Mouse (Mus musculus) embryonic facial prominence, embryonic 11.5 days (tissue): ENCODE measurements around the gene Utp6. TPM values are rescaled to one million over a fixed set of nuclear protein-coding genes. Genes with fewer than 3 reads are reported as not detected.

Experiments
- ATAC-seq: fragments of 200-750 bp; cut with Nextera tagmentation; replicated peaks from 2 replicates; pipeline ENCODE4 v1.8.0; 2017; ENCODE audit warnings: low read depth; ENCODE audit not compliant: insufficient number of reproducible peaks, low FRiP score, low TSS enrichment
- DNase-seq: peaks from one replicate; pipeline ENCODE4 v3.0.0-alpha.2; 2015; ENCODE audit warnings: low spot score
- H3K27ac ChIP-seq: fragments of 300-500 bp; sonication (generic); replicated peaks from 2 replicates; pipeline ENCODE4 v1.5.1; 2014; ENCODE audit warnings: mild to moderate bottlenecking, low read depth, low read length, control low read depth
- H3K27me3 ChIP-seq: fragments of 300-500 bp; sonication (generic); 2 replicates; pipeline ENCODE4 v1.6.1; 2014; ENCODE audit warnings: mild to moderate bottlenecking, low read length, moderate library complexity, mixed read lengths; ENCODE audit not compliant: control insufficient read depth, insufficient read depth
- H3K36me3 ChIP-seq: fragments of 300-500 bp; sonication (generic); replicated peaks from 2 replicates; pipeline ENCODE4 v1.6.1; 2014; ENCODE audit warnings: low read depth, mild to moderate bottlenecking, low read length, moderate library complexity, mixed read lengths; ENCODE audit not compliant: control insufficient read depth, insufficient read depth
- H3K4me1 ChIP-seq: fragments of 300-500 bp; sonication (generic); 2 replicates; pipeline ENCODE4 v1.6.1; 2014; ENCODE audit warnings: low read length, mixed read lengths; ENCODE audit not compliant: control insufficient read depth, insufficient read depth
- H3K4me2 ChIP-seq: fragments of 300-500 bp; sonication (generic); 2 replicates; pipeline ENCODE4 v1.6.1; 2014; ENCODE audit warnings: low read depth, mild to moderate bottlenecking, control low read depth, low read length, moderate library complexity
- H3K4me3 ChIP-seq: fragments of 300-500 bp; sonication (generic); 2 replicates; pipeline ENCODE4 v1.5.1; 2014; ENCODE audit warnings: low read depth, low read length, control low read depth
- H3K9ac ChIP-seq: fragments of 300-500 bp; sonication (generic); replicated peaks from 2 replicates; pipeline ENCODE4 v1.6.1; 2014; ENCODE audit warnings: mild to moderate bottlenecking, control low read depth, low read length
- H3K9me3 ChIP-seq: fragments of 300-500 bp; sonication (generic); replicated peaks from 2 replicates; pipeline ENCODE4 v1.6.1; 2016; ENCODE audit warnings: mild to moderate bottlenecking, low read length, inconsistent platforms, mixed read lengths; ENCODE audit not compliant: control insufficient read depth
- WGBS: fragments of 180-500 bp; shearing (Covaris S2); extraction: QIAGEN DNeasy Blood & Tissue Kit; methylation state at CpG from one replicate; pipeline ENCODE4 v1.1.7; 2014; 5-methylcytosine and 5-hydroxymethylcytosine counted together
- polyA plus RNA-seq: library from polyadenylated mRNA; unstranded; fragments of >200 nt; fragmentation: Nextera tagmentation; extraction: Ambion mirVana; gene quantifications from 2 replicates; pipeline ENCODE4 v1.2.1, GENCODE M21; 2014

The Utp6 gene
- polyA plus RNA-seq, 1 experiment from 2014 or later = 108 TPM

DNA sequence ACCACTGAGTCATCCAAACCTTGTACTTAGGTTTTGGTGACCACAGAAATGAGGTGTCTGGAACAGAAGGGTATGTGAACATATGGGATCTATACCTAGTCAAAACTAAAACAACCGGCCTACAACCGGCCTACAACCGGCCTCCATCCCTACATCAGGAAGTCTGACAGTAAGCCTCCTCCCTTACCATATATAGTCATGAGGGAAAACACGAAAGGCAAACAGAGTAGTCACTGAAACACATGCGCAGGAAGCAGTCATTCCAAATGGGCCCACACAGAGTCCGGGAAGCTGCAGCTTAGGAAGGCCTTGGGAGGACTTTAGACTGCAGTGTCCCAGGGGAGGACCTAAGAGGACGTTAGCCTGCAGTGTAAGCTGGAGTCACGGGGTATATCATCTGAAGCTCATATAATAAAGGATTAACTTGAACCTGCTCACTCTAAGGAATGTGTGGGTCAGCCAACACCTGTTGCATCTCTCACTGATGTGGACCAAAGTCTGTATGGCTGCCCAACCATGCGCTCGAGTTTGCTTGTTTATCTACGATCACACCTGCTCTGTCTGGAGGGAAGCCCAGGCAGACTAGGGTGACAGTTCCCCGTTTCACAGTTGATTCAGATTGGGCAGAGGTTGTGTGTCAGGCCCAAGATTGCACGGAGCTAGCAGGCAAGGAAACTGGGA is 76.3 kb downstream of the Utp6 start:
- H3K4me1 ChIP-seq = no peaks in the 10 kb centered on the region
- ATAC-seq = no peak
- no peaks in the 10 kb centered on the region for H3K27me3 ChIP-seq

DNA sequence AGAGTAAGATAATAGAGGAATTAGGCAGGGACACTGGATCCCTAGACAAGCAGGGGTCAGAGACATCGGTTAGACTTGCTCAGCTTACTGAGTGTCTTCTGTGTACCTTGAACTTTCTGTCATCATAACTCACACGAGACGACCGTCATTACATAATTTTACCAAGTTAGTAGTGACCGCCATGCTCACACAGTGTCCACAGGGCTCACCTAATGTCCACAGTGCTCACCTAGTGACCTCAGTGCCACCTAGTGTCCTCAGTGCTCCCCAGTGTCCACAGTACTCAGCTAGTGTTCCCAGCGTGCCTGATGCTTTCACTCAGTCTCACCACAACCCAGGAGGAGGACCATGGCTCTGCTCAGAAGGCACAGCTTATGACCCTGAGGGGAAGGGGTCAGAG is 77.4 kb downstream of the Utp6 start:
- ATAC-seq = no peak
- H3K4me3 ChIP-seq = no peak overlapping the region
- H3K27ac ChIP-seq = no peak overlapping the region
- H3K9ac ChIP-seq = no peak overlapping the region
- H3K36me3 ChIP-seq = no peaks in the 10 kb centered on the region
- H3K9me3 ChIP-seq = no peaks in the 10 kb centered on the region
- no peaks in the 10 kb centered on the region for H3K4me1 ChIP-seq
- DNase-seq = no peak
- H3K4me2 ChIP-seq = no peak overlapping the region
- H3K27me3 ChIP-seq = no peaks in the 10 kb centered on the region
- WGBS = 78% methylated on average over 6 of the region's 6 CpGs

More for the DNA sequence above, 76.3 kb downstream of the Utp6 start:
- Histone ChIP-seq H3K4me2 (no peak overlapping the region), H3K9ac (no peak overlapping the region), H3K36me3 (no peaks in the 10 kb centered on the region), H3K4me3 (no peak overlapping the region), H3K9me3 (no peaks in the 10 kb centered on the region), H3K27ac (no peak overlapping the region)
- DNase-seq = no peak
- WGBS = 87% methylated on average over 13 of the region's 13 CpGs

Other genes starting within 250 kb of the Utp6 start
- 21.0 and 27.5 TPM in 2 replicates for gene Suz12, start 30.7 kb upstream of the Utp6 start, polyA plus RNA-seq
- 53.8 and 57.1 TPM in 2 replicates for gene Crlf3, start 118.6 kb upstream of the Utp6 start, polyA plus RNA-seq
- 20.3 and 22.5 TPM in 2 replicates for gene Atad5, start 127.0 kb upstream of the Utp6 start, polyA plus RNA-seq
- 28.4 and 29.6 TPM in 2 replicates for gene Tefm, start 179.8 kb upstream of the Utp6 start, polyA plus RNA-seq
- 0.60 and 0.88 TPM in 2 replicates for gene Adap2, start 191.7 kb upstream of the Utp6 start, polyA plus RNA-seq
- gene Rnf135, start 221.5 kb upstream of the Utp6 start, polyA plus RNA-seq = 4.5 and 6.0 TPM in 2 replicates
- gene Rhot1, start 246.6 kb upstream of the Utp6 start, polyA plus RNA-seq = 70.2 and 73.1 TPM in 2 replicates